Mouse (Mus musculus) liver, embryonic 11.5 days (tissue): ENCODE results near the gene 1810043G02Rik. TPM values are rescaled to one million over a fixed set of nuclear protein-coding genes. Genes with fewer than 3 reads are reported as not detected.
"Not testable (repeated sequence)": the region's sequence is repeated elsewhere in the genome, so short reads cannot be mapped to it uniquely, and the experiment has no call there.

Experiments
- ATAC-seq: fragments of 200-750 bp; cut with Nextera tagmentation; replicated peaks from 2 replicates; pipeline ENCODE4 v1.8.0; 2017; ENCODE audit warnings: moderate number of reproducible peaks, mild to moderate bottlenecking, moderate TSS enrichment, moderate library complexity; ENCODE audit not compliant: low FRiP score
- DNase-seq: peaks from one replicate; pipeline ENCODE4 v3.0.0-alpha.2; 2017; ENCODE audit warnings: low spot score
- H3K27ac ChIP-seq: fragments of 300-500 bp; sonication (generic); 2 replicates; pipeline ENCODE4 v1.5.1; 2014; ENCODE audit warnings: mild to moderate bottlenecking, low read depth, low read length, control low read depth
- H3K27me3 ChIP-seq: fragments of 300-500 bp; sonication (generic); replicated peaks from 2 replicates; pipeline ENCODE4 v1.6.1; 2014; ENCODE audit warnings: low read length, mixed read lengths; ENCODE audit not compliant: control insufficient read depth, insufficient read depth
- H3K36me3 ChIP-seq: fragments of 300-500 bp; sonication (generic); 2 replicates; pipeline ENCODE4 v1.6.1; 2014; ENCODE audit warnings: mild to moderate bottlenecking, low read length, moderate library complexity, mixed read lengths; ENCODE audit not compliant: control insufficient read depth, insufficient read depth
- H3K4me1 ChIP-seq: fragments of 300-500 bp; sonication (generic); replicated peaks from 2 replicates; pipeline ENCODE4 v1.6.1; 2014; ENCODE audit warnings: low read length, mixed read lengths; ENCODE audit not compliant: control insufficient read depth, insufficient read depth
- H3K4me2 ChIP-seq: fragments of 300-500 bp; sonication (generic); 2 replicates; pipeline ENCODE4 v1.6.1; 2014; ENCODE audit warnings: mild to moderate bottlenecking, control low read depth, moderate library complexity
- H3K4me3 ChIP-seq: fragments of 300-500 bp; sonication (generic); 2 replicates; pipeline ENCODE4 v1.5.1; 2014; ENCODE audit warnings: low read depth, low read length, control low read depth
- H3K9ac ChIP-seq: fragments of 300-500 bp; sonication (generic); 2 replicates; pipeline ENCODE4 v1.6.1; 2014; ENCODE audit warnings: low read depth, low read length, control low read depth
- H3K9me3 ChIP-seq: fragments of 300-500 bp; sonication (generic); 2 replicates; pipeline ENCODE4 v1.6.1; 2016; ENCODE audit warnings: low read length, inconsistent platforms, mixed read lengths; ENCODE audit not compliant: control insufficient read depth
- WGBS: fragments of 180-500 bp; shearing (Covaris S2); extraction: QIAGEN DNeasy Blood & Tissue Kit; methylation state at CpG from one replicate; pipeline ENCODE4 v1.1.7; 2014; 5-methylcytosine and 5-hydroxymethylcytosine counted together
- polyA plus RNA-seq: library from polyadenylated mRNA; unstranded; fragments of >200 nt; fragmentation: Nextera tagmentation; extraction: Ambion mirVana; gene quantifications from 2 replicates; pipeline ENCODE4 v1.2.1, GENCODE M21; 2014

The 1810043G02Rik gene
- polyA plus RNA-seq, 1 experiment from 2014 or later: 12.8 TPM

DNA sequence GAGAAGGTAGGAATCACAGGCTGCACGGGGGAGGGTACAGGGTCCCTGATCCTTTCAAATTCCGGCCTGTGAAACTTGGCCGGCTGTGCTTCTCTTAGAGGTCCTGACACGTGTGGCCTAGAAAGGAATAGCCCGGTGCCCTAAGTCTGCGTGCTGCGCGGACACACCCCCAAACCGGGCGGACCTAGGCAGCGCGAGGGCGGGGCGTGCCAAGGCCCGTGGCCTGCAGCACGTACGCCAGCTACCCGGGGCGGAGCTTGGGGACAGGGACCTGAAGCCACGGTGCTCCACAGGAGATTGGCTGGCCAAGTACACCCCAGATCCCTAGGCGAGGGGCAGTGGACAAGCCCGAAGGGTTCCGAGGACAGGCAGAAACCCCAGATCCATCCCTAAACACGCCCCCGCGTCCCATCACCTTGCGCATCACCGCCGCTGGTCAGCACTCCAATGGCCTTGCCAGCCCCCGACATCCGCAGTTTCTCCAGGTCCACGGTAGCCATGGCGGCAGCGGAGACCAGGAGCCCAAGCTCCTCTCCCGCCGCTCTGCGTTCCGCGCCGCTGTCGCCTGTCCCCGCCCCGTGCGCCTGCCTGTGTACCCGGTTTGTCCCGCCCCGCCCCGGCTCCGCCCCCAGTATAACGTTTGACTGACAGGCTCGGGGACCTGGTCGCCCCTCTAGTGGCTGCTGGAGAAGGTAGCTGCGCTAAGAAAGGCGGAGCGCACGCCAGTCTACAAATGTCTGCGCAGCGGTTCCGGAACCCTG is 31.0 kb downstream of the 1810043G02Rik start:
- no peaks in the 10 kb centered on the region for H3K9me3 ChIP-seq
- H3K36me3 ChIP-seq: peaks cover 8% of the 10 kb centered on the region; the same call in 1 of the 2 replicates
- peak overlapping the region; percentile 87 for H3K4me3 ChIP-seq
- H3K9ac ChIP-seq: peak overlapping the region; percentile 98
- peaks cover 48% of the 10 kb centered on the region for H3K4me1 ChIP-seq
- ATAC-seq (peak; percentile 89), DNase-seq (peak; percentile 99)
- H3K27ac ChIP-seq: peak overlapping the region; percentile 100
- under 1% methylated on average over 57 of the region's 59 CpGs for WGBS
- H3K27me3 ChIP-seq: no peaks in the 10 kb centered on the region
- H3K4me2 ChIP-seq: peak overlapping the region; percentile 98

DNA sequence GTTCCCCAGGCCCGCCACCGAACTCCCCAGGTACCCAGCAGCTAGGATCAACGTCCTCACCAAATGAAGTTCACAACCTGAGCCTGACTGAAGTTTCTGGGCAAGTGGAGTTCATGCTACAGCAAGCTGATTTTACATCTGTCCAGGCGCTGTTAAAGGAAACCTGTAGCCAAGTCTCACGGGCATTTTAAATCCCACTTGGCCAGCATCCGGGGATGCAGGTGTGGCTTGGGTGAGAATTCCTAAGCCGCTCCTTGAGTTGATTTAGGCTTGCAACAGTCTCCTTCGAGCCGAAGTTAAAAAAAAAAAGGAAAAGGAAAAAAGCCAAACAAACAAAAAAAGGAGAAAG is 31.6 kb downstream of the 1810043G02Rik start, which contains the start of gene Pfkl:
Gene Pfkl, minus strand, starts transcription at position 139 of the 349 bp plus-strand sequence.
- WGBS: under 1% methylated on average over 9 of the region's 9 CpGs
- Histone ChIP-seq H3K27ac (peak within 1 kb of the TSS; percentile 100), H3K4me1 (peaks cover 43% of the 10 kb centered on the region), H3K27me3 (no peaks in the 10 kb centered on the region), H3K9ac (peak within 1 kb of the TSS; percentile 98), H3K36me3 (peaks cover 6% of the 10 kb centered on the region; the same call in 1 of the 2 replicates), H3K9me3 (no peaks in the 10 kb centered on the region; the same call in 1 of the 2 replicates), H3K4me3 (peak within 1 kb of the TSS; percentile 87), H3K4me2 (peak within 1 kb of the TSS; percentile 98)
- DNase-seq (no peak), ATAC-seq (peak; percentile 2; the same call in 1 of the 2 replicates)

DNA sequence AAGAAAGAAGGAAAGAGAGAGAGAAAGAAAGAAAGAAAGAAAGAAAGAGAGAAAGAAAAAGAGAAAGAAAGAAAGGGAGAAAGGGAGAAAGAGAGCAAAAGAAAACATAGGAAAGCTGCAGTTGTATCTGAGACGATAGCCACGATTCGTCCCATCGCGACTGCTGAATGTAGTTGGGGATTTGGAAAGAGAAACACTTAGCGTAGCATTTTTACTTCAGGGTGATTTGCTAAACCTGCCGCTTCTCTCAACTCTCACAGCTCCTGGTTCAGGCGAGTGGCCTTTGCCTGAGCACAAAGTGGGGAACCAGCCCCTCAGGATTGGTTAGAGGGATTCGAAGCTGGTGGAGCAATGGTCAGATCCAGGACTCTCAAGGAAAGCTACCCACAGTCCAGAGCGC is 32.0 kb downstream of the 1810043G02Rik start:
- H3K4me3 ChIP-seq: peak overlapping the region; percentile 87
- H3K27ac ChIP-seq: no peak overlapping the region
- H3K9ac ChIP-seq: peak overlapping the region; percentile 49
- H3K27me3 ChIP-seq: no peaks in the 10 kb centered on the region
- 0 out of 2 replicates have a peak, but pooled peaks cover 2% of the 10 kb centered on the region for H3K36me3 ChIP-seq
- DNase-seq (no peak), ATAC-seq (no peak)
- peaks cover 39% of the 10 kb centered on the region for H3K4me1 ChIP-seq
- no peaks in the 10 kb centered on the region; the same call in 1 of the 2 replicates for H3K9me3 ChIP-seq
- peak overlapping the region; percentile 98 for H3K4me2 ChIP-seq
- WGBS: 15% methylated on average over 10 of the region's 10 CpGs

DNA sequence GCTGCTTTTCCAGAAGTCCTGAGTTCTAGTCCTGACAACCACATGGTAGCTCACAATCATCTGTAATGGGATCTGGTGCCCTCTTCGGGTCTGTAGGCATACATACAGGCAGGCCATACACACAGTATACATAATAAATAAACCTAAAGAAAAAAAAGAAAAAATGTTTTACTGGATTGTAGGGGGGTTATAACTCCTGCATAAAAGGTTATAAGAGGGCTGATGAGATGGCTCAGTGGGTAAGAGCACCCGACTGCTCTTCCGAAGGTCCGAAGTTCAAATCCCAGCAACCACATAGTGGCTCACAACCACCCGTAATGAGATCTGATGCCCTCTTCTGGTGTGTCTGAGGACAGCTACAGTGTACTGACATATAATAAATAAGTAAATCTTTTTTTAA is 32.8 kb downstream of the 1810043G02Rik start:
- not testable (repeated sequence) for H3K36me3 ChIP-seq, DNase-seq, H3K27me3 ChIP-seq, ATAC-seq, H3K4me3 ChIP-seq, H3K9me3 ChIP-seq, H3K27ac ChIP-seq, H3K9ac ChIP-seq
- peaks cover 31% of the 10 kb centered on the region for H3K4me1 ChIP-seq
- peak overlapping the region; percentile 98; the same call in 1 of the 2 replicates for H3K4me2 ChIP-seq
- WGBS: 93% methylated on average over 5 of the region's 5 CpGs

DNA sequence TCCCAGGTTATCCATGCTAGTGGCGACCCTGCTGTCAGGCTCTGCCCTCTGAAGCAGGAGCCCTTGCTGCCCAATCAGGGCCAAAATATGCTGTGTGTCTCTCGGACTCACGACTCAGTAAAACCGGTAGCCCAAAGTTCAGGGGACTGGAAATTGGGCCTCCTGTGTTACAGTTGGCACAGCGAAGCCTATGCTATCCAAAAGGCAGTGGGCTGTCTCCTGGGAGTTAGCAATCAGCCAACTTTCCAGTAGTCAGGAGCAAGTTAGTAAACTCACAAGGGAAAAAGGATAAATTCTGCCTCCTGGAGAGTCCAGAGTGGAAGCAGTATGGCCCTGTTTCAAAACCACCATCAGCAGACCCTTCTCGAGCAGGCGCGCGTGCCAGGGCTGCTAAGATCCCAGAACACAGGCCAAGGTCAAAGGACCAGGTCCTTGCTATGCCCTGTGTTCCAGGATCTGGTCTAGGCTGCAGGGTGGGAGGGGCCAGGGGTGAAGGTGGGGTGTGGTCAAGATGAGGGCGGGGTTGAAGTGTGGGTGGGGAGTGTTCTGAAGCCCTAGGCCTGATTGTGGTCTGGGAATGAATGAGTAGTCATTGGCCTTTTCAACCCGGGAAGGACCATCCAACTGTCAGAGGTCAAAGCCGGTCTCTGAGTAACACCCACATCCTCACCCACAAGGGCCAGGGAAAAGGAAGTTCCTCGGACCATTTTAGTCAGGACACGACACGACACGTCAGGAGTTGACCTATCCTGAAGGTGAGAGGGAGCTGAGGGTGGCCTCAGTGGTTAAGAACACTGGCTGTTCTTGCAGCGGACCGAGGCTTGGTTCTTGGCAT is 34.6 kb downstream of the 1810043G02Rik start:
- H3K9ac ChIP-seq: no peak overlapping the region
- H3K4me2 ChIP-seq: no peak overlapping the region
- no peak overlapping the region for H3K27ac ChIP-seq
- H3K4me3 ChIP-seq: no peak overlapping the region
- H3K27me3 ChIP-seq: 0 out of 2 replicates have a peak, but pooled peaks cover 5% of the 10 kb centered on the region
- H3K9me3 ChIP-seq: no peaks in the 10 kb centered on the region; the same call in 1 of the 2 replicates
- H3K4me1 ChIP-seq: peaks cover 13% of the 10 kb centered on the region
- DNase-seq: no peak
- 0 out of 2 replicates have a peak, but pooled peaks cover 2% of the 10 kb centered on the region for H3K36me3 ChIP-seq
- ATAC-seq: no peak
- WGBS: 87% methylated on average over 18 of the region's 18 CpGs

DNA sequence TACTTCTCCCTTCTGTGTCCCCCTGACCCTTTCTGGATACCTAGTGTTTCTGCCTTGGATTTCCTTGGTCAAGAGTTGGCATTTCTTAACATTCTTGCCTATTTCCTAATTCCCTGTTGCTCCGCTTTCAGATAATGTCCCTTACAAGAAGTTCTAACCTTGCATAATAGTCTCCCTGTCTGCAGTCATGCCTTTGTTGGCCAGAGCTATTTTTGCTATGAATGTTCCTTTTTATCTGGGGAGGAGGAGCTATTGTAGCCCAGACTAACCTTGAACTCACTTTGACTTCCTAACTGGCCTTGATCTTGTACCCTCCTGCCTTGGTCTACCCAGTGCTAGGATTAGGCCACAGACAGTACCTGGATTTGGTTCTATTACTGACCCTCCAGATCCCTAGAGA is 37.2 kb downstream of the 1810043G02Rik start:
- H3K4me3 ChIP-seq: no peak overlapping the region

DNA sequence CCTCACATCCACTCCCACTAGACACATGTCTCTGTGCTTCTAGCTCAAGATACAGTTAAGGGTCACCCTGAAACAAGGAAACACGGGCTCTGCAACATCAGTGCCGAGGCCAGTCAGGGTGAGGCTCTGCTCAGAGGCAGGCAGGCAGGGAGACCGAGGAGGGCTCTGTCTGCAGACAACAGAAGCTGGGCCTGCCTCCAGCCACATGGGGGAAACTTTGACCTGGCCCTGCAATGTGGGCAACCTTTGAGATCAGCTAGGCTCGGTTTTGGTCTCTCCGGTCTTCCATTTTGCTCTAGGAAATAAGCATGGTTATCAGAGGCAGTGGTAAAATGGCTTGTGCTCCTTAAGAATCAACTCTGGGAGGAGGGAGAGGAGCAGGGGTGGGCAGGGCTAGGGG is 38.0 kb downstream of the 1810043G02Rik start:
- H3K27ac ChIP-seq: no peak overlapping the region
- WGBS: 60% methylated on average over 5 of the region's 5 CpGs
- H3K9me3 ChIP-seq: no peaks in the 10 kb centered on the region; the same call in 1 of the 2 replicates
- H3K4me1 ChIP-seq: peaks cover 2% of the 10 kb centered on the region; the same call in 1 of the 2 replicates
- H3K4me2 ChIP-seq: no peak overlapping the region
- H3K27me3 ChIP-seq: 0 out of 2 replicates have a peak, but pooled peaks cover 5% of the 10 kb centered on the region
- ATAC-seq (no peak), DNase-seq (no peak)
- no peak overlapping the region for H3K9ac ChIP-seq
- no peaks in the 10 kb centered on the region for H3K36me3 ChIP-seq
- no peak overlapping the region for H3K4me3 ChIP-seq

More for the DNA sequence above, 37.2 kb downstream of the 1810043G02Rik start:
- peaks cover 6% of the 10 kb centered on the region; the same call in 1 of the 2 replicates for H3K4me1 ChIP-seq
- no peak for DNase-seq
- H3K27me3 ChIP-seq: 0 out of 2 replicates have a peak, but pooled peaks cover 5% of the 10 kb centered on the region
- no peak for ATAC-seq
- no peaks in the 10 kb centered on the region; the same call in 1 of the 2 replicates for H3K9me3 ChIP-seq
- no peaks in the 10 kb centered on the region for H3K36me3 ChIP-seq
- H3K4me2 ChIP-seq: no peak overlapping the region
- no peak overlapping the region for H3K27ac ChIP-seq
- H3K9ac ChIP-seq: no peak overlapping the region
- 88% methylated on average over 1 of the region's 1 CpGs for WGBS

DNA sequence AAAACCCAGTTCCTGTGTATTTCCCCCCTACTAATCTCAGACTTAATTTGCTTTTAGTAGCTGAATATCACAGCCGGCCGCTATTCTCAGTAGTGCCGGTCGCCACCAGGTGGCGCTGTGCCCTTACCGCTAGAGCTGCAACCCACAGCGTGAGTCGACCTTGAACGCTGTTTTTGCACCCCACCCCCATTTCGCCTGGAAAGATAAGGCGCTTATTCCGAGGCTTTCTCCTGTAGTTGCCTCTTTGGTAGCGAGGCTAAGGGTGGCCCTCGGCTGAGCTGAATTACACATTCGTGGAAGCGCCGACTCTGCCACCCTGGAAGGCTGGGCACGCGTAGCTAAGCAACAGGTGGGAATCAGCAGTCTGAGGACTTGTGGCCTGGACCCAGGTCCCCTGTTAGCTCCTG is 40.5 kb downstream of the 1810043G02Rik start:
- H3K4me1 ChIP-seq: peaks cover 2% of the 10 kb centered on the region; the same call in 1 of the 2 replicates
- ATAC-seq (peak; percentile 82), DNase-seq (peak; percentile 78)
- 0 out of 2 replicates have a peak, but pooled peaks cover 5% of the 10 kb centered on the region for H3K27me3 ChIP-seq
- H3K36me3 ChIP-seq: no peaks in the 10 kb centered on the region
- WGBS: 19% methylated on average over 19 of the region's 19 CpGs
- H3K4me2 ChIP-seq: peak overlapping the region; percentile 64
- no peak overlapping the region for H3K27ac ChIP-seq
- no peaks in the 10 kb centered on the region; the same call in 1 of the 2 replicates for H3K9me3 ChIP-seq
- peak overlapping the region; percentile 24 for H3K4me3 ChIP-seq
- no peak overlapping the region for H3K9ac ChIP-seq
